Mouse (Mus musculus) thymus, adult 2 months (tissue): Measurements from ENCODE around the gene Btnl2.

ENCODE experiments used
- CTCF ChIP-seq: fragments of 200-500 bp; IDR thresholded peaks from 2 replicates; pipeline ENCODE4 v1.5.1; 2012; ENCODE audit warnings: mild to moderate bottlenecking, control low read depth, low read length, moderate library complexity, borderline replicate concordance; ENCODE audit not compliant: control insufficient read depth, poor library complexity, insufficient read depth; ENCODE audit errors: extremely low read depth
- POLR2A ChIP-seq: fragments of 200-500 bp; IDR thresholded peaks from 2 replicates; pipeline ENCODE4 v1.6.1; 2012; ENCODE audit warnings: mild to moderate bottlenecking, low read length, control low read depth, moderate library complexity; ENCODE audit not compliant: control insufficient read depth, poor library complexity, insufficient read depth; ENCODE audit errors: extremely low read depth

DNA sequence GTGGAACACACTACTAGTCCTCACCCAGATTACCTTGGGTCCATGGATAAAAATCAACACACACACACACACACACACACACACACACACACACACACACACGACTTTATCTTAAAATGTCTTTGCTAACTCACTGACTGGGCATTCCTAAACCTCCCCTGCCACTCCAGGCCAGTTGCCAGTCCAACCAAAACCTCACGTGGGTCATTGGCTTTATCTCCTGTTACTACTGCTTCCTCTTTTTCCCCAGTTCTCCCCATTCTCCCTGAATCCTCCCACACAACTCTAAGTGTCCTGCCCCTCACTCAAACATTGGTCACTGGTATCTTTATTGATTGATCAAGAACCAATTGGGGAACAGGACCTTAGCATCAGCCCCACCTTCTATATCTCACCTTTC is 37.3 kb upstream of the Btnl2 start:
- no peak for TF ChIP-seq CTCF
- TF ChIP-seq POLR2A: no peak
